Mouse (Mus musculus) G1E (cell line): ENCODE measurements around the gene Zfp687. TPM values are rescaled to one million over a fixed set of nuclear protein-coding genes. Genes with fewer than 3 reads are reported as not detected.

Experiments used
- ATAC-seq: 2 replicates; pipeline ENCODE4 v1.8.0; 2016; ENCODE audit warnings: mild to moderate bottlenecking; ENCODE audit not compliant: insufficient number of reproducible peaks, poor library complexity, low FRiP score, severe bottlenecking; ENCODE audit errors: extremely low read depth
- DNase-seq: peaks from one replicate; pipeline ENCODE4 v3.0.0; 2012; ENCODE audit warnings: low spot score
- H3K27me3 ChIP-seq: 2 replicates; pipeline ENCODE4 v1.6.1; 2012; ENCODE audit warnings: mild to moderate bottlenecking, low read length, inconsistent platforms; ENCODE audit not compliant: insufficient read depth
- H3K36me3 ChIP-seq: replicated peaks from 2 replicates; pipeline ENCODE3; 2012; ENCODE audit warnings: mild to moderate bottlenecking, inconsistent platforms
- H3K4me1 ChIP-seq: 2 replicates; pipeline ENCODE4 v1.6.1; 2012; ENCODE audit warnings: low read depth, low read length, inconsistent platforms, mixed read lengths; ENCODE audit not compliant: insufficient read depth
- H3K4me3 ChIP-seq: 2 replicates; pipeline ENCODE4 v1.5.1; 2012; ENCODE audit warnings: low read depth, mild to moderate bottlenecking, inconsistent platforms, low read length, moderate library complexity, mixed read lengths
- H3K9me3 ChIP-seq: replicated peaks from 2 replicates; pipeline ENCODE4 v1.6.1; 2012; ENCODE audit warnings: inconsistent platforms
- CTCF ChIP-seq: IDR thresholded peaks from 2 replicates; pipeline ENCODE4 v1.5.1; 2012; ENCODE audit warnings: low read depth, low read length, inconsistent platforms, mixed read lengths
- GATA1 ChIP-seq: IDR thresholded peaks from 2 replicates; pipeline ENCODE4 v1.6.1; 2012; ENCODE audit warnings: borderline replicate concordance, low read length, inconsistent platforms, mixed read lengths
- GATA2 ChIP-seq: IDR thresholded peaks from 2 replicates; pipeline ENCODE4 v1.6.1; 2012; ENCODE audit warnings: low read depth, low read length, inconsistent platforms, borderline replicate concordance
- POLR2AphosphoS5 ChIP-seq: IDR thresholded peaks from 2 replicates; pipeline ENCODE4 v1.6.1; 2012; ENCODE audit warnings: low read depth, low read length, inconsistent platforms; ENCODE audit not compliant: insufficient replicate concordance
- TAL1 ChIP-seq: conservative IDR thresholded peaks from 2 replicates; pipeline ENCODE4 v1.6.1; 2012; ENCODE audit warnings: low read depth, low read length, inconsistent platforms, mixed read lengths
- polyA plus RNA-seq: library from polyadenylated mRNA; stranded (reverse); fragments of >175 nt; gene quantifications from 2 replicates; pipeline ENCODE4 v1.2.3, GENCODE M21; 2012
- total RNA-seq, 2 experiments: library from RNA; stranded (forward) in 1 of 2; stranded (reverse) in 1 of 2; fragments of 200-1000 nt in 1 of 2; fragments of >200 nt in 1 of 2; fragmentation: Nextera tagmentation in 1 of 2; gene quantifications; 2 replicates each; pipeline ENCODE4 v1.2.3; 2014 to 2017

Gene Zfp687
- total and polyA plus RNA-seq, 3 experiments, result 27.5 to 72.5 (median 52.9) TPM

DNA sequence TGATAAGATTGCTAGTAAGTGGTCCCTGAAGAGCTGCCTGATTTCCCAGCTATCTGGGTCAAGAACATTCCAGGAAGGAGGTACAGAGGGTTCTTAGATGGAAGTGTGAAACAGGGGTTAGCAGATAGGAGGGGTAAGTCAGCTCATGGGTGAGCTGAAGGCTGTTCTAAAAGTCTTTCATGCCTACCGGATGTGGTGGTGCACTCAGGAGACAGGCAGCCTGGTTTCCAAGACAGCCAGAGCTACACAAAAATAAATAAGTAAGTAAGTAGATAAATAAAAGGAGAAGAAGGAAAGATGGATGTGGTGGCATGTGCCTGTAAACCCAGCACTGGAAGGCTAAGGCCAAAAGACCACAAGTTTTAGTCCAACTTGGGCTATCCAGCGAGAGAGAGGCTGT, 3.5 kb upstream of the Zfp687 start:
- TF ChIP-seq CTCF (no peak), GATA2 (no peak), TAL1 (no peak), GATA1 (no peak), POLR2AphosphoS5 (no peak)
- Histone ChIP-seq H3K4me1 (peaks cover 34% of the 10 kb centered on the region), H3K27me3 (no peaks in the 10 kb centered on the region), H3K9me3 (no peaks in the 10 kb centered on the region), H3K36me3 (peaks cover 40% of the 10 kb centered on the region), H3K4me3 (no peak overlapping the region)
- ATAC-seq (no peak), DNase-seq (no peak)

DNA sequence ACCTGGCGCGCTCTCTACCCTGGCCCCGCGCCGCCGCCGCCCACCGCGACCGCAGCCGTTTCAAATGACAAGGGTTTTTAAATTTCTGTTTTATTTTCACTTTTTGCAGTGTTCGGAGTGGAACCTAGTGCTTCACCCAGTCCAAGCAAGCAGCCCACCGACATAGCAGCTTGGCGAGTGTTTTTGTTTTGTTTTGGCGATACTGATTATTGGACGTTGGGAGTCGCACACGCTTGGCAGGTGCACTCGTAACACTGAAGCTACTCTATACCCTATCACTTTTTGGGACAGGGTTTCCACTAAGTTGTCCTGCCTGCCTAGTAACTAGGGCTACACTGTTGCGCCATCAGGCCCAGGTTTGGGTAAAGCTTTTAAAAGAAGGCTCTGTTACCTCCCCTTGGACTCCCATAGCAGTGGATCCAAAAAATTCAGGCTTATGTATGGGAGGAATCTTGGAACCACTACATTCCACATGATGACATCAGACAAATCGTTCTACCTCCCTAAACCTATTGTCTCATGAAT, 1.3 kb upstream of the Zfp687 start:
- Histone ChIP-seq H3K9me3 (no peaks in the 10 kb centered on the region), H3K4me1 (peaks cover 46% of the 10 kb centered on the region), H3K4me3 (peak overlapping the region; percentile 78), H3K27me3 (no peaks in the 10 kb centered on the region), H3K36me3 (peaks cover 52% of the 10 kb centered on the region)
- DNase-seq (no peak), ATAC-seq (no peak)
- no peak for TF ChIP-seq CTCF
- TF ChIP-seq GATA1, result no peak
- no peak for TF ChIP-seq POLR2AphosphoS5
- no peak for TF ChIP-seq TAL1
- no peak for TF ChIP-seq GATA2

DNA sequence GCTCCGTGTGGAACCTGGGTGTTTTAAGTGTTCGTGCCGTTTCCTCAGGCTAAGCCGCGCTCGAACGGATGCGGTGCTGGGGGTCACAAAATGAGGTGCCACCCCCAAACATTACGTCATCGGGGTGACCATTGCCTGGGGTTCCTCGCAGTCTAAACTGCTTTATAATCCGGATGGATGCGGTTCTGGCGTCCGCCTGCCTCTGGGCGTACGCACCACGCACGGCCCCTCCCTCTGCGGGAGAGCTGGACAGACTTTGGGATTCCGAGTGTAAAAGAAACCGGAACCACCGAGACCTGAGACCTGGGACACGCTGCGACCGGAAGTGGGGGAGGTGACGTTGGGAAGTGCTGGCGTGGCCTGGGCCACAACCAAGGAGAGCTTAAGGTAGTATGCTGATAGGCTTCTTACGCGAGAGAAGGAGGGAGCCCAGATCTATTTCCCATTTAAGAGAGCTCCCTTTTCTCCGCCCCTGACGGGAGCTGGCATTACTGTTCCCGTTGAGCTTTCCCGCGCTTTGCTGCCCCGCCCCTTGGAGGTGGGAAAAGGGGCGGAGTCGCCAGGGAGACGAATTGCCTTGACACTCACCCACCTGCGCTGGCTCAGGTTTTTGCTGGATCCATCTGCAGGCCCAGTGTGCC, 763 bp upstream of the Zfp687 start:
- Histone ChIP-seq H3K4me1 (peaks cover 48% of the 10 kb centered on the region), H3K4me3 (peak overlapping the region; percentile 78), H3K9me3 (no peaks in the 10 kb centered on the region), H3K36me3 (peaks cover 55% of the 10 kb centered on the region), H3K27me3 (no peaks in the 10 kb centered on the region)
- DNase-seq (peak; percentile 97), ATAC-seq (peak; percentile 66)
- no peak for TF ChIP-seq GATA1
- no peak for TF ChIP-seq TAL1
- no peak for TF ChIP-seq CTCF
- no peak; the same call in 1 of the 2 replicates for TF ChIP-seq POLR2AphosphoS5
- no peak for TF ChIP-seq GATA2

DNA sequence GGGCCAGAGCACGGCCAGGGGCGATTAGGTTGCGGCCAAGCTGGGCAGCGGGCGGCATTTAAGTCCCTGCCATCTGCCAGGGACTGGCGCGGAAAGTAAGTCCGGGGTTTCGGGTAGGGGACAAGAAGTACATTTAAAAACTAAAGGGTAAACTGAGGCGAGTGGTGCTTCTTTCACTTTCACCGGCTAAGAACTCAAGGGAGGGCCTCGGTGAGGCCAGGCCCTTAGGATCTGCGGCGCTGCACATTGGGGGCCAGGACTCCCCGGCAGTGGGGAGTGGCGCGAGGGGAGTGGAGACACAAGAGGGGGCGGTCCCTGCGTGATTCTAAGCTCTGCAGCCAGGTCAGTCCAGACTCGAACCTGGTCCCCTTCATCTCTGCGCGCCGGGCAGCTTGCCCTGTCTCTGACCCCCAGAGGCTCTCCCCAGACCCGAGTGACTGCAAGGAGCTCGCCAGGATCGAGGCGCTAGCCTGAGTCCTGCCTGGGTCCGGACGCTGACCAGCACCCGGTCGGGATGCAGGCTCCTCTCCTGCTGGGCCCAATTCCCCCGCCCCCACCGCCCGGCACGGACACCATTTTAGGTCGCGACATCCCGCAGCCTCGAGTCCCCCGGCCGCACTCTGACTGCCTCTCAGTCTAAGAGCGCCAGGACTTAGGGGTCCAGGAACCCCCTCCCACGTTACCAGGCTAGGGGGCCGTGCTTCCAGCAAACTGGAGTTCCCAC, 658 bp downstream of the Zfp687 start:
- peaks cover 56% of the 10 kb centered on the region for H3K36me3 ChIP-seq
- peak; percentile 72 for DNase-seq
- H3K4me1 ChIP-seq, result peaks cover 53% of the 10 kb centered on the region

DNA sequence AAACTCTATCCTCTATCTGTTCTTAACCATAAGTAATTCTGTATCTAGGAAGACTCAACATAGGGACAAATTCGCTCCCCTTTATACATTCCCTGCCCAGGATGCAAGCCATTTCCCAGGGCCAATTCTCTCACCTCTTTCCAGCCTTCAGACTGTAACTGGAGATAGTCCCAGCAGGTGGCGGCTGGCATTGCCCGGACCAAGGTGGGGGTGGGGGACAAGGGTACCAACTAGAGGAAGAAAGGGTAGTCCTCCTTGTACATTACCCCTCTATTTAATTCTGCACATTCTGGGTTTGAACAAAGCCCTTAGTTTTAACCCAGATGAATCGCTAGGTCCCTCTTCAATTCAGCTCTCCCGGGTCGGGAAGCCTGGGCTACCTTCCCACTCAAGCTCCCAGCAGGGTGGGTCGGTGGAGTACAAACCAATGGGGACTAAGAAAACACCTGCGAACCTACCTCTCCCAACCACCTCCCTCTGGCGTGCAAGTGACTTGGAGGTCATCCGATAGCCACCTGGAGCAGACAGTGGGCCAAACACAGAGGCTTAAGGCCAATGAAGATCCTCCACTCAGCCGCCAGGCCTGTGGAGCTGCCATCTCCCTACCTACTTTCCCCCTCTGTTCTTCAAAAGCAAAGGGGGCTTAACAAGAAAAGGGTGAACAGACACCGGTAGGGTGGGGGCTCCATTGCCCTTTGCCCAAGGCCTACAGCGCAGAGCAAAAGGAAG, 1.4 kb downstream of the Zfp687 start:
- no peaks in the 10 kb centered on the region for H3K9me3 ChIP-seq
- DNase-seq (peak; percentile 40), ATAC-seq (no peak)
- no peaks in the 10 kb centered on the region for H3K27me3 ChIP-seq
- TF ChIP-seq TAL1, result no peak
- TF ChIP-seq GATA2, result no peak
- TF ChIP-seq POLR2AphosphoS5, result no peak
- TF ChIP-seq GATA1, result no peak
- TF ChIP-seq CTCF, result no peak
- H3K4me3 ChIP-seq, result peak overlapping the region; percentile 78
- H3K36me3 ChIP-seq, result peaks cover 57% of the 10 kb centered on the region
- peaks cover 59% of the 10 kb centered on the region for H3K4me1 ChIP-seq

More for the DNA sequence above, 658 bp downstream of the Zfp687 start:
- ATAC-seq, result no peak
- H3K9me3 ChIP-seq, result no peaks in the 10 kb centered on the region
- no peaks in the 10 kb centered on the region for H3K27me3 ChIP-seq
- TF ChIP-seq TAL1, result no peak
- no peak for TF ChIP-seq GATA1
- no peak for TF ChIP-seq POLR2AphosphoS5
- no peak for TF ChIP-seq GATA2
- TF ChIP-seq CTCF, result no peak
- peak overlapping the region; percentile 78 for H3K4me3 ChIP-seq

DNA sequence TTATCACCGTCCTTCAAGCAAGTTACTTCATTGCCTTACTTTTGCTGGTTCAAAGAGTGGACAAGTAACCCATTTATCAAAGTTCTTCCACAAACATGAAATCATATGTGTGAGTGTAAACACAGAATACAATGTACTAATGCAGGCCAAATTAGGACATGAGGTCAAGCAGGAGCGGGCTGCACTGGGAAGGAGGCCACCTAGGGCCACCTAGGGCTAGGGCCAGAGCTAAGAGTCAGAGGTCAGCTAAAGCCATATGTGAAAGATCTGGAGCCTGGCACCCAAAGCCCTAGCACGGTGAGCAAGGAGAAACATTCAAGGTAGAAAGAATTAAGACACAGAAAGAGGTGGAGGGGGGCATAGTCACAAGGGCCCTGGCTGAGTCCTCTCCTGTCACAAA, 2.3 kb downstream of the Zfp687 start:
- no peaks in the 10 kb centered on the region for H3K27me3 ChIP-seq
- DNase-seq (no peak), ATAC-seq (no peak)
- peaks cover 61% of the 10 kb centered on the region for H3K36me3 ChIP-seq
- no peak overlapping the region; the same call in 1 of the 2 replicates for H3K4me3 ChIP-seq
- TF ChIP-seq GATA2 (no peak), POLR2AphosphoS5 (no peak), GATA1 (no peak), CTCF (no peak), TAL1 (no peak)
- no peaks in the 10 kb centered on the region for H3K9me3 ChIP-seq
- peaks cover 65% of the 10 kb centered on the region for H3K4me1 ChIP-seq
